Mouse (Mus musculus): ENCODE measurements around the gene Cdkl3. TPM values are rescaled to one million over a fixed set of nuclear protein-coding genes. Genes with fewer than 3 reads are reported as not detected.
A peak's percentile ranks its signal among the peaks of the same experiment; 100 is the strongest.

Cdkl3 gene
- total RNA-seq, 2 experiments from 2014 or later: 14.6 to 15.9 TPM

DNA sequence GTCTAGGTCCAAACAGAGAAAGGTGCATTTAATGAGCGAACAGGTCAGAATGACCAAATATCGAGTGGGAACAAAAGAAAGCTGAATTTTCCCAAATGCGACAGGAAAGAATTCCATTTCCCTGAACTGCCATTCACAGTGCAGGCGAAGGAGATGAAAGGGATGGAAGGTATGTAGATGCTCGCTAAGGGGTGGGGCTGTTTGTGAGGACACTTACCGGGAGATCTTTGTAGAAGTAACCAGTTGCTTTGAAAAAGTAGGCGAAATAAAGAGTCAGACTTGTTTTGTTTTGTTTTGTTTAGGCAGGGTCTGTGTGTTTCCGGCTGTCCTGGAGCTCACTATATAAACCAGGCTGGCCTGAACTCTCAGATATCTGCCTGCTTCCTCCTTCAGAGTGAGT lies 28.3 kb downstream of the Cdkl3 start:
- intact Hi-C loops (cut with DNase I): no loop called here
- TF ChIP-seq CTCF (IDR thresholded peaks at IDR 0.05): no peak
- Histone ChIP-seq H3K4me3 (no peak overlapping the region), H3K27ac (no peak overlapping the region)
- DNase-seq (ENCODE audit: extremely low spot score in 1 of 2, low spot score in 2 of 2): no peak

DNA sequence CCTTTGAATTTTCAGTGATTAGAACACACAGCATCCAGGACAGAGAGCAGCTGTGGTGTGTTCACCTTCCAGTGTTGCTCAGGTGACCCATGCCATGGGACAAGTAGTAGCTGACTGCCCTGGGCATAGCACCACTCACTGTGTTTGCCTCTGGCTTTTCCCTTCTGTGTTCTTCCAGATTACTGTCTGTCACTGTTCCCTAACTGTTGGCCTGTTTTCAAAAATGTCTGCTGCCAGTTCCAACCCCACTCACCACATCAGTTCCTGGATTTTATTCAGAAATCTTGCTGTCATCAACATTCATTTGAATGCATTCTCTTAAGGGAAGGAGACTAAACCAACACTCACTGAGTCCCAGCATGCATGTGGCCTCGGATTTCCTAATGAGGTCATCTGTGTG lies 29.9 kb downstream of the Cdkl3 start:
- H3K27ac ChIP-seq: no peak overlapping the region
- intact Hi-C loops (cut with DNase I): no loop called here
- no peak overlapping the region for H3K4me3 ChIP-seq
- TF ChIP-seq CTCF (IDR thresholded peaks at IDR 0.05): no peak
- no peak for DNase-seq (ENCODE audit: extremely low spot score in 1 of 2, low spot score in 2 of 2)

DNA sequence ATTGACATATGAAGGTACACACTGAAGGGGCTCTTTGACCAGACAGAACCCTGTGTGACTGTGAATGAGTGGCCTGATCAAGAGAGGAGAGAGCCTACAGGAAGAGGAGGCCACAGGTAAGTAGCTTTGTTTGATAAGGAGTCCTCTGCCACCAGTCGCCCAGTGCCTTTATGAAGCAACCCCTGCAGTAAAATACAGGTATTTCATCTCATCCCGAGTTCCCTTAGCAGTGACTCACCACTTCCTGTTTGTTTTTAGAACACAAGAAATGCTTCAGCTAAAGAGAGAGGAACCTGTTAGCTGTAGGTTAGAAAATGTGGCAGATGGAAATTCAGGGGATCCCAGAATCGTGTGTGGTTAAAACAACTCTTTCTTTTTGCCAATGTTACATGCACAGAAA lies 31.9 kb downstream of the Cdkl3 start:
- no peak for DNase-seq (ENCODE audit: extremely low spot score in 1 of 2, low spot score in 2 of 2)
- intact Hi-C loops (cut with DNase I): no loop called here
- Histone ChIP-seq H3K27ac (no peak overlapping the region), H3K4me3 (no peak overlapping the region)
- no peak; the same call in 1 of the 2 replicates for TF ChIP-seq CTCF (IDR thresholded peaks at IDR 0.05)

DNA sequence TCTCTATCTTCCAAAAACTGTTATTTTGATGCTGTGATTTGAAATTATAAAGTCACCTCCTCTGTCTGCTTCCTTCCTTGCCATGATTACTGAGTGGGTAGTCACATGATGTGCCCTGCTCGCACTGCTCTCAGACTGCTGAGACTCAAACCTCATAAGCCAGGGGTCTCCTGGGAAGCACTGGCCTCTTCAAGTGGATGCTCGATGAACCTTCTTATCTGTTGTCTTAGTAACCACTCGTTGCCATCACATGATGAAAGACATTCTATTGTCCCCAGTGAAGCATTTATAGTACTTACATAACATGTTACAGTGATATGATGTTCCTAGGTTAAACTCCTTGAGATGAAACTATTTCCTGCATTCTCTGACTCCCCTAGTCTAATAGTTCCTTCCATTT lies 33.6 kb downstream of the Cdkl3 start:
- TF ChIP-seq CTCF (IDR thresholded peaks at IDR 0.05): no peak
- Histone ChIP-seq H3K27ac (no peak overlapping the region), H3K4me3 (no peak overlapping the region)
- intact Hi-C loops (cut with DNase I): no loop called here
- DNase-seq (ENCODE audit: extremely low spot score in 1 of 2, low spot score in 2 of 2): no peak

DNA sequence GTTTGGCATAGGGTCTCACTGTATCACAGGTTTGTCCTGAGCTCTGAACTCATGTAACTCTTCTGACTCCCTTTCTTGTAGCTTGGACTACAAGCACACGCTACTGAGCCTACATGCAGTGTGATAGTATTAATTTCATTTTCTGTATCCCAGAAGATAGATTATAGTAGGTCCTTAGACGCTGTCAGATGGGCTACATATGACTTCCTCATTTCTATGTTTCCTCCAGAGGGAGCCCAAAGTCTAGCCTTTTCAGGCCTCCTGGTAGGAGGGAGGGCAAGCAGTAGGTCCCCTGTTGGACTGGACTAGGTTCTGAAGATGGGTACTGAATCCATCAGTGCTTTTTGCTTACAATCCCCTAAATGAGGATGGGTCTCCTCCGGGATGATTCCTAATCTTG lies 39.2 kb downstream of the Cdkl3 start:
- peak; percentile 45 for TF ChIP-seq CTCF (IDR thresholded peaks at IDR 0.05)
- H3K27ac ChIP-seq: no peak overlapping the region
- H3K4me3 ChIP-seq: no peak overlapping the region
- no peak for DNase-seq (ENCODE audit: extremely low spot score in 1 of 2, low spot score in 2 of 2)
- intact Hi-C loops (cut with DNase I): loop anchor here (2.0 kb wide), 1 partner anchor 178 kb away; no protein-coding TSS in a partner anchor

DNA sequence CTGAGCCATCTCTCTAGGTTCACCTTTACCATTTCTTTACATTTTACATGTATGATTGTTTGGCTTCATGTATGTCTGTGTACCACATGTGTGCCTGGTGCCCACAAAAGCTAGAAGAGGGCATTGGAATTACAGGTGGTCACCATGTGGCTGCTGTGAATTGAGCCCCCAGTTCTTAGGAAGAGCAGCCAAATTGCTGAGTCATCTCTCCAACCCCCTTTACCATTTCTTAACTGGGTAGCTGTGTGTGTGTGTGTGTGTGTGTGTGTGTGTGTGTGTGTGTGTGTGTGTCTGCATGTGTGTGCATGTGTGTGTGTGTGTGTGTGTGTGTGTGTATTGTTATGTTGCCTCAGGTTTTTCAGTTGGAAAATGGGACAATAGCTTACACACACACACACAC lies 40.1 kb downstream of the Cdkl3 start:
- DNase-seq (ENCODE audit: extremely low spot score in 1 of 2, low spot score in 2 of 2): no peak
- no peak for TF ChIP-seq CTCF (IDR thresholded peaks at IDR 0.05)
- H3K27ac ChIP-seq: no peak overlapping the region
- no peak overlapping the region for H3K4me3 ChIP-seq
- intact Hi-C loops (cut with DNase I): no loop called here

DNA sequence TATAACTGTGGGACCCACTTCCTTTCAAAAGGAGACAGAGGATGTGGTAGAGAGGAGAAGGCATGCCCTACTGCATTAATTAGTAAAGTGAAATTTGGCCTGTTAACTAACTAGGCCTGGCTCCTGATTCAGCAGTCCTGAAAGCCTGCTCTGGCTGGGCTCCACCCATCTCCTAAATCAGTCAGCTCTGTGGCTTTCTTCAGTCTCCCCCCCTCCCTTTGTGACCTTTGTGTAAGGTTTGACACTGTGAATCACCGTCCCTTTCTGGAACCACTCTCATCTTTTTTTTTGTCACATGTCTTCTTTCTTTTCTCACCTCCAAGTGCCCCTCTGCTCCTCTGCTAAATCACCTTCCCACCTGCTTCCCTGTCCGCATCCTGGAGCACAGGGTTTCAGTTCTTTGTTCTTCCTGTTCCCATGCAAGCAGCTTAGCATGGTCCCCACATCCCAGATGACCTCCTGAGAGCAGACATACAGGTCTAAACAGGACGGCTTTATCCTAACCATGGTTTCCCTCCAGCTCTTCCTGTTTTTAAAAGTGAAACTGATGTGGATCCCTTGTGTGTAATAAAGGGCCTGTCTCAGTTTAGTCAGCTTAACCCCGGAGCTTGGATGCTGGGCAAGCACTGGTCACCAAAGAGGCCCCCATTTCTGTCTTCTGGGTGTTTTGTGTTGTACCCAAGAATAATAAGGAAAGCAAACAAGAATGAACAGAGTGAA lies 42.6 kb downstream of the Cdkl3 start:
- no peak overlapping the region for H3K27ac ChIP-seq
- DNase-seq (ENCODE audit: extremely low spot score in 1 of 2, low spot score in 2 of 2): no peak
- intact Hi-C loops (cut with DNase I): no loop called here
- TF ChIP-seq CTCF (IDR thresholded peaks at IDR 0.05): no peak
- no peak overlapping the region for H3K4me3 ChIP-seq

DNA sequence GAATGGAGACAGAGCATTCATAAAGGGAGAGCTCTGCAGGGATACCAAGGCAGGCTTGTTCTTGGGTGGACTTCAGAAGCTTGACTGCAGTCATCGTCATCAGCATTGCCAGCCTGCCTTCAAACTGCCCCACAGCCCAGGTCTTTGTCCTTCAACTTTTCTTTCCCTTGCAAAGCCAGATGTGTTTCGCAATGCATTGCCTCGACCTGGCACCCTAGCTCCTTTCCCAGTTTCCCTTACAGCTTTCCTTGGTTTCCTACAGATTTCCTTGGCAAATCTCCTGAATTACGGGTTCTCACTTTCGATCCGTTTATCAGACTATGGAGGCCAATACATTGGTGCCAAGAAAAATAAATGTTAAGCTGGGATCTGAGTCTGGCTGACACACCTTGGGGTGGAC lies 49.4 kb downstream of the Cdkl3 start:
- no peak overlapping the region for H3K27ac ChIP-seq
- DNase-seq (ENCODE audit: extremely low spot score in 1 of 2, low spot score in 2 of 2): no peak
- no peak overlapping the region for H3K4me3 ChIP-seq
- intact Hi-C loops (cut with DNase I): no loop called here
- TF ChIP-seq CTCF (IDR thresholded peaks at IDR 0.05): no peak

DNA sequence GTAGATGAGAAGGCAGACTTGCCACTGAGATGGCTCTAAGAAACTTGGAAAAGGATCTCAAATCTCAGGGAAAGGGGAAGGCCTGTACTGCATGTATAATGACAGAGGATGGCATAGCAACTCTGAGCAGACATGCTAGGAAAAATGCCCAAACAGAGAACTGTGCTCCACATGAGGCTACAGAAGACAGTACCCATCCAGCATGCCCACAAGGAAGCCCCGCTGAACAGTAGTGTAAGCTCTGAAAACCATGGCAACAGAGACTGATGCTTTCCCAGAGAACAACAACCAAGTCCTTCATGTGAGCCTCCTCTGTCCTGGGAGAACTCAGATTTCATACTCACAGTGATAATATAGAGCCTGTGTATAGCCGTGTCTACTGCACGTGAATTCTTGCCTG lies 50.7 kb downstream of the Cdkl3 start:
- no peak for TF ChIP-seq CTCF (IDR thresholded peaks at IDR 0.05)
- intact Hi-C loops (cut with DNase I): no loop called here
- Histone ChIP-seq H3K4me3 (no peak overlapping the region), H3K27ac (no peak overlapping the region)
- DNase-seq (ENCODE audit: extremely low spot score in 1 of 2, low spot score in 2 of 2): no peak

DNA sequence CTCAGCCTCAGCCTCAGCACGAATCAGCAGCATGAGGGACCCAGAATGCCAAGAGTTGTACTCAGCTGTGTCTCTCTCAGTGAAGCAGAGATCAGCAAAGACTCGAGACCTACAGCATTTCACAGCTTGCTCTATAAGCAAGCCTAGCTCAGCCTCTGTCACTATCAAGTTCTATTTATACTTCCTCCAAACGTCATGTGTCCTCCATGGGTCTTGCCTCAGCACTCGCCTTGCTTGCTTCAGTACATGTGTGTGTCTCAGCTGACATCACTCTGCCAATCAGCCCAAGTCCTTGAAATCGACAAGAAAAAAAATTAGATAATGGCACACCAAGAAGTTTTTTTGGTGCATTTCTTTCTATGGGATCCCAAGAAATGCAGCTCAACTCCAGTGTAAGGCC lies 52.2 kb downstream of the Cdkl3 start:
- no peak for DNase-seq (ENCODE audit: extremely low spot score in 1 of 2, low spot score in 2 of 2)
- TF ChIP-seq CTCF (IDR thresholded peaks at IDR 0.05): no peak
- intact Hi-C loops (cut with DNase I): no loop called here

DNA sequence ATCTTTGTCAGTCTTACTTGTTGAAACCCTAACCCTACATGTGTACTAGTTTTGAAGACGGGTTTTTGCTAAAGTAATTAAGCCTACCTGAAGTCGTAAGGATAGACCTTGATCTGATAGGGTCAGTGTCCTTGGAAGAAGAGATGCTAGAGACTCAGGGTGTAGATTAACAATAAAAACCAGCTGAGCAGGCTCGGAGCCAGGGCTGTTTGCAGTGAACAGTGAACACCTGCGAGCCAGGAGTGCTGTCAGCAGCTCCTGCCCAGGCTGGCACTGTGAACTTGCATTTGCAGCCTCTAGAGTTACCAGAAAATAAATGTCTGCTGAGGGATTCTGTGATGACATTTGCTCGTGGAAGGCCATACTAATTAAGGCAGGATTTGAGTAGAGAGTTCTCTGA lies 55.0 kb downstream of the Cdkl3 start:
- no peak for TF ChIP-seq CTCF (IDR thresholded peaks at IDR 0.05)
- Histone ChIP-seq H3K27ac (no peak overlapping the region), H3K4me3 (no peak overlapping the region)
- intact Hi-C loops (cut with DNase I): no loop called here
- no peak for DNase-seq (ENCODE audit: extremely low spot score in 1 of 2, low spot score in 2 of 2)

More for the DNA sequence above, 52.2 kb downstream of the Cdkl3 start:
- Histone ChIP-seq H3K4me3 (no peak overlapping the region), H3K27ac (no peak overlapping the region)

DNA sequence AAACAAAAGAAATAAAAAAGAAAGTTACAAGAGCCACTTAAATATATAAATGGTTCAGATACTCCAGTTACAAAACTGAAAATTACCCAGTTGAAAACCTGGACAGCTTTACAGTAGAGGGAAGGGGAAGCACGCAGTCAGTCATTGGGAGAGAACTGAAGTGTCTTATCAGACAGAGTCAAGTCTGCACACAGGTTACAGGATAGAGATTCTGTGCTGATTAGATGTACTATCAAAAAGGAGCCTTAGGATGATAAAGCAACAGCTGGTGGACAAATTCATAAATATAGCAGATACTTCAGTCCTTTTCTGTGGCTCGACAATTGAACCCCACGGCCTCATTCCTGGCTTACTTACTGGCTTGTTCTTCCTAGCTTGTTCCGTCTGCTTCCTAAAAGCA lies 56.3 kb downstream of the Cdkl3 start:
- intact Hi-C loops (cut with DNase I): no loop called here
- Histone ChIP-seq H3K4me3 (no peak overlapping the region), H3K27ac (no peak overlapping the region)
- TF ChIP-seq CTCF (IDR thresholded peaks at IDR 0.05): no peak
- DNase-seq (ENCODE audit: extremely low spot score in 1 of 2, low spot score in 2 of 2): no peak

DNA sequence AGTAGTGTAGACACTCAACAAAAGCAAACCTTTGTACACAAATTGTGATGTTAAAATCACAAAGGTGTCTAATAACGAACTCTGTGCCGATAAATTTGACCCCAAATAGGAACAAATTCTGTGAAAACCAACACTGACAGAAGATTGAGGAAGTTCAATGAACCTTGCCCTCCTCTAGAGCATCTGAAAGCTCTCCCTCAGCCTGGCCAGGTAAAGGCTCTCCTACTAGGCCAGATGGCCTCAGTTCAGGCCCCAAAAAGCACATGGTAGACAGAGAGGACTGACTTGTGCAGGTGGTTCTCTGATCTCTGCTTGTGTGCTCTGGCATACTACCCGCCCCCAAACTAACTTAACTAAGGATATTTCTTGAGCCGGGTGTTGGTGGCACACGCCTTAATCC lies 58.4 kb downstream of the Cdkl3 start:
- intact Hi-C loops (cut with DNase I): no loop called here
- no peak overlapping the region for H3K4me3 ChIP-seq
- no peak for DNase-seq (ENCODE audit: extremely low spot score in 1 of 2, low spot score in 2 of 2)
- H3K27ac ChIP-seq: no peak overlapping the region
- no peak for TF ChIP-seq CTCF (IDR thresholded peaks at IDR 0.05)
